Mouse (Mus musculus): Measurements from ENCODE around the gene Tcp10b. TPM values are rescaled to one million over a fixed set of nuclear protein-coding genes. Genes with fewer than 3 reads are reported as not detected.
"Not testable (repeated sequence)": the region's sequence is repeated elsewhere in the genome, so short reads cannot be mapped to it uniquely, and the experiment has no call there.

Tcp10b gene
- polyA plus RNA-seq (2012; rRNA removed) (0.33 and 0.74 TPM in 2 replicates), polyA plus RNA-seq (2014; fragmentation: Nextera tagmentation; extraction: Ambion mirVana) (0.14 TPM in 2 replicates)

DNA sequence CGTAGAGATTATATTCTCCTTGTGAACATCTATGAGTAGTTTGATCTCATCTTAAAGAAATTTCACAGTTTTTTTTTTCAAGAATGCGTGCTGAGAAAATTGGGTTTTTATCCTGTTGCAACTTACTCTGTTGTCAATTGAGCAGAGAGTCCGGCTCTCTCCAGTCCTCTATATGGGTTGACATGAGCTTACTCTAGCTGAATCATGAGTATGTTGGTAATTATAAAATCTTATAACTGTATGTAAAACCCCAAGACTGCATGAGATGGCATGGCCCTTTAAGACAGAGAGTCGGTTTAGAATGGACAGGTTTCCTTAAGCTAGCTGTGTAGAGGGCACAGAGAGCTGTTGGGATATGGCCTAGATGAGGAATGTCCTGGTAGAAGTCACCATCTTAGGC is at the start of gene Tcp10b:
Gene Tcp10b, plus strand, starts transcription at position 301 of the 400 bp plus-strand sequence.
- not testable (repeated sequence) for H3K27me3 ChIP-seq (ENCODE audit: control insufficient read depth, insufficient read depth, low read length); H3K36me3 ChIP-seq (ENCODE audit: control insufficient read depth, insufficient read depth, low read length); H3K4me1 ChIP-seq (ENCODE audit: control insufficient read depth, insufficient read depth, low read length); H3K9me3 ChIP-seq (ENCODE audit: control insufficient read depth, low read length); H3K9ac ChIP-seq (ENCODE audit: low read depth, low read length, severe bottlenecking); H3K4me2 ChIP-seq (replicated peaks; ENCODE audit: low read depth, low read length, severe bottlenecking); DNase-seq (ENCODE audit: low spot score); ATAC-seq (ENCODE audit: low FRiP score, low read depth); H3K27ac ChIP-seq (replicated peaks; ENCODE audit: low read depth, low read length); H3K4me3 ChIP-seq (replicated peaks; ENCODE audit: low read length)
- 94% methylated on average over 4 of the region's 4 CpGs for WGBS

DNA sequence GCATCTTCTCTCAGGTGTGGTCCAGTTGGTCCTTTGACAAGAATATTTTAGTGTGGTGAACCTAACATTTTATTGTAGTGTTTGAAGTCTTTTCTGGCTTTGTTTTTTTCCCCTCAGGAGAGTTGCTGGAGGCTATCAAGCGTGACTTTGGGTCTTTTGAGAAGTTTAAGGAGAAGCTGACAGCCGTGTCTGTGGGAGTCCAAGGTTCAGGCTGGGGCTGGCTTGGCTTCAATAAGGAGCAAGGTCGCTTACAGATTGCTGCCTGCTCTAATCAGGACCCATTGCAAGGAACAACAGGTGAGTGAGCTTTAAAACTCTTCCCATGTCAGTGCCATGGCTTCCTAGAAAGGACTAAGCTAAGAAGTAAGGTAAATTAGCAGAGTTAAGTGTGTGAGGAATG is 47.6 kb upstream of the Tcp10b start:
- DNase-seq (ENCODE audit: low spot score) (no peak), ATAC-seq (ENCODE audit: low FRiP score, low read depth) (no peak)
- Histone ChIP-seq H3K9ac (ENCODE audit: low read depth, low read length, severe bottlenecking) (no peak overlapping the region), H3K27me3 (ENCODE audit: control insufficient read depth, insufficient read depth, low read length) (no peaks in the 10 kb centered on the region), H3K36me3 (ENCODE audit: control insufficient read depth, insufficient read depth, low read length) (peaks cover 45% of the 10 kb centered on the region), H3K9me3 (ENCODE audit: control insufficient read depth, low read length) (no peaks in the 10 kb centered on the region), H3K4me1 (ENCODE audit: control insufficient read depth, insufficient read depth, low read length) (peaks cover 8% of the 10 kb centered on the region), H3K4me3 (replicated peaks; ENCODE audit: low read length) (no peak overlapping the region), H3K4me2 (replicated peaks; ENCODE audit: low read depth, low read length, severe bottlenecking) (no peak overlapping the region), H3K27ac (replicated peaks; ENCODE audit: low read depth, low read length) (no peak overlapping the region)
- no peak for TF ChIP-seq POLR2A (IDR thresholded peaks at IDR 0.05; ENCODE audit: borderline replicate concordance, extremely low read depth, insufficient read depth, insufficient read length)
- 82% methylated on average over 3 of the region's 3 CpGs for WGBS

DNA sequence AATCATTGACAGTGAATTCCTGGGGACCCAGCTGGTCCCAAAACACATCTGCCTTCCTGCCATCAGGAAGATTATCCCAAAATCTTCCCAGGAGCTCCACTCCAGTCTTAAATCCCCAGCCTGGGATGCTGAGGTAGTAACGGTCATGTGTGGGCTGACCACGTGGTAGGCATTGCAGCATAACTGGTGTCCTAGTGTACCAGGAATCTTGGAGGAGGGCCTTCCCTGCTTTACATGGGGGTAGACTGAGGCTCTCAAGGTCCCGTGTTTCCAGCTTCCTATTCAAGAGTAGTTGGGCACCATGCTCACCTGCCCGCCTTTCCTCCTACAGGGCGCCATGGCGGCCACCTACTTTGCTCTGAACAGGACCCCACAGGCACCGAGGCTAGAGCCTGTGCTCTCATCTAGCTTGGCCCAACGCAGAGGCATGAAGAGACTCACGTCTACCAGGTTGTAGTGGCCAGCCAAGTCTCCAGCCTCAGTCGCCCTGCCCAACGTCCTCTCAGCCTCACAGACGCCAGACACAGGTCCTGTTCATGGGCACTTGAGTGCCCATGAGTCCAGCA is 24.2 kb upstream of the Tcp10b start:
- H3K4me1 ChIP-seq (ENCODE audit: control insufficient read depth, insufficient read depth, low read length); DNase-seq (ENCODE audit: low spot score); H3K4me2 ChIP-seq (replicated peaks; ENCODE audit: low read depth, low read length, severe bottlenecking); H3K27me3 ChIP-seq (ENCODE audit: control insufficient read depth, insufficient read depth, low read length); H3K36me3 ChIP-seq (ENCODE audit: control insufficient read depth, insufficient read depth, low read length); H3K9ac ChIP-seq (ENCODE audit: low read depth, low read length, severe bottlenecking); H3K4me3 ChIP-seq (replicated peaks; ENCODE audit: low read length); ATAC-seq (ENCODE audit: low FRiP score, low read depth); H3K27ac ChIP-seq (replicated peaks; ENCODE audit: low read depth, low read length); H3K9me3 ChIP-seq (ENCODE audit: control insufficient read depth, low read length): not testable (repeated sequence)
- 89% methylated on average over 3 of the region's 12 CpGs for WGBS

DNA sequence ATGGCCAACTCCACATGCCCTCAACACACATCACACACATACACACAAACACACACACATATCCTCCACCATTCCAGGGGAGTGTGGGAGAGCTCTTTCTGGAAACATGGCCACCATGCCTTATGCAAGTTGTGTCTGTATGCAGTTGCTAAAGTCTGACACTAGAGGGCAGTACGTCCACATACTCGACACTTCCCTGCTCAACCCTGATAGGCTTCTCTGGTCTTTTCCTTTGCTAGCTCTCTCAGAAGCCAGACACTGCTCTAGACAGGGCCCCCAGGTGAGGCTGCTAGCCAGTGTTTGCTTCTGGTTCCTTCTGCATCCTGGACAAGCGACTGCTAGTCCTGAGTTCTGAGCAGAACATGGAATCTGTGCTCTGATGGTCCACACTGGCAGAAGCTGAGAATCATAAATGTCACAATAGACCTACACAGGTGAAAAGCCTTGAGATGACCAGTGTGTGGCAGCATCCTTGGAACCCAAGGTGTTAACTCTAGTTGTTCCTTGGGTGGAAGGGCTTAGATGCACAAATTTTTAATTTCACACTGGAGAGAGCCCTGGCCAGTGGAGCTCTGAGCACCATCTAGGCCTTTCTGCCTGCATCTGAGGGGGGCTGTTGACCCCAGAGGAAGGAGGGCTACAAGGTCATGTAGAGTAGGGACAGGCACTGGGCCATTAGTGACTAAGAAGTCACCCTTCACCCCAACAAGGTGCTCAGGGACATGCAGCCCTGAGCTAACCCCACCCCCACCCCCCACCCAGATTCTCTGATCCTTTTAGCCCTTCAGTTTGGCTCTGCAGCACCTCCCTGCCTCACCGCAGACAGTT is 16.8 kb upstream of the Tcp10b start:
- H3K27me3 ChIP-seq (ENCODE audit: control insufficient read depth, insufficient read depth, low read length); H3K9ac ChIP-seq (ENCODE audit: low read depth, low read length, severe bottlenecking); H3K4me1 ChIP-seq (ENCODE audit: control insufficient read depth, insufficient read depth, low read length); H3K9me3 ChIP-seq (ENCODE audit: control insufficient read depth, low read length); H3K27ac ChIP-seq (replicated peaks; ENCODE audit: low read depth, low read length); H3K4me2 ChIP-seq (replicated peaks; ENCODE audit: low read depth, low read length, severe bottlenecking); H3K36me3 ChIP-seq (ENCODE audit: control insufficient read depth, insufficient read depth, low read length); H3K4me3 ChIP-seq (replicated peaks; ENCODE audit: low read length): not testable (repeated sequence)
- ATAC-seq (ENCODE audit: low FRiP score, low read depth): peak; percentile 72
- peak; percentile 79 for DNase-seq (ENCODE audit: low spot score)
- WGBS: 2% methylated on average over 3 of the region's 4 CpGs

DNA sequence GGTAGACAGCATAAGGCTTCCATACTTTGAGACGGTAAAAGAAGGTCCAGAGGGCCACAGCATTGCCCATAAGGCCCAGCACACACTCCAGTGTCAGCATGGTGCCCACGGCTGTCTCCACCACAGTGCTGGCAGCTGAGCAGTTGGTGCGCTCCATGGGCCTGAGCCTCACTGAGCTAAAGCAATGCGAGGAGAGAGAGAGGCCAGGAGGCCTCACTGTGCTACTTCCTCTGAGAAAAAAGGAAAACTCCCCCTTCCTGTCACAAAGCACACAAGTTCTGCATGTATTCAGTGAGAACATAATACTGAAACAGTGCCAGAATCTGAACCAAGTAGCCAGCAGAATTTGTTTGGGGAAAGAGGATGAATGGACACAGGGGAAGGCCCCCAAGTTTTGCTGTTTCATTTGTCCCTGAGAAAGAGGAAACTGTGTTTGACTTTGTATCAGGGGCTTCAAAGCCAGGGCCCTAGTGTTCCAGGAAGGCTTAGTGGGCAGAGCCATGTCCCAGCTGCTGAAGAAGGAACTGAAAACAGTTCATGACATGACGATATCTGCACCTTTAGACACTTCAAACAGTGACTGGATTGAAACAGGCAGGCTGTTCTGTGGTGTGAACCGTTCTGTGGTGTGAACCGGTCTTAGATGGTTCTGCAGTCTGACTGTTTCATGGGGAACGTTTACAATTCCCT is 8.6 kb upstream of the Tcp10b start, which contains the start of gene Gpr31b:
Gene Gpr31b, minus strand, starts transcription at position 173 of the 690 bp plus-strand sequence.
- H3K36me3 ChIP-seq (ENCODE audit: control insufficient read depth, insufficient read depth, low read length); DNase-seq (ENCODE audit: low spot score); H3K27me3 ChIP-seq (ENCODE audit: control insufficient read depth, insufficient read depth, low read length); H3K9me3 ChIP-seq (ENCODE audit: control insufficient read depth, low read length); ATAC-seq (ENCODE audit: low FRiP score, low read depth); H3K4me3 ChIP-seq (replicated peaks; ENCODE audit: low read length); H3K27ac ChIP-seq (replicated peaks; ENCODE audit: low read depth, low read length); H3K4me2 ChIP-seq (replicated peaks; ENCODE audit: low read depth, low read length, severe bottlenecking); H3K4me1 ChIP-seq (ENCODE audit: control insufficient read depth, insufficient read depth, low read length); H3K9ac ChIP-seq (ENCODE audit: low read depth, low read length, severe bottlenecking): not testable (repeated sequence)
- 100% methylated on average over 1 of the region's 8 CpGs for WGBS

DNA sequence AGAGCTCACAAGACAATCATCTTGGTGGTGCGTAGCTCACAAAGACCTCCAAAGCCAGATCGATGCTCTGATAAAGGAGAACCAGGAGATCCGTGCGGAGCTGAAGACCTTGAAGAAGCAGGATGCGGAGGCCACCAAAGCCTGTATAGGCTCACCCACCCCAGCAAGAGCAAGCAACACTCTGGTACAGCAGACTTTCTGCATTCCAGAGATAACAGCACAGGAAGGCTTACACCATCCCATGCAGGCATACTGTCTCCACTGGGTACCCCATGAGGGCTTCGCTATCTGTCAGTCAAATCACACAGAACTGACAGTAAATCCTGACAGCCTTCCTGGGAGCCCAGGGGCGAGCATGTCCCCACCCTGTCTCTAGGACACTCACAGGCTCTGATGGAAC is 2.0 kb downstream of the Tcp10b start:
- not testable (repeated sequence) for H3K4me3 ChIP-seq (replicated peaks; ENCODE audit: low read length); H3K36me3 ChIP-seq (ENCODE audit: control insufficient read depth, insufficient read depth, low read length); H3K27me3 ChIP-seq (ENCODE audit: control insufficient read depth, insufficient read depth, low read length); H3K9ac ChIP-seq (ENCODE audit: low read depth, low read length, severe bottlenecking); DNase-seq (ENCODE audit: low spot score); H3K27ac ChIP-seq (replicated peaks; ENCODE audit: low read depth, low read length); H3K4me1 ChIP-seq (ENCODE audit: control insufficient read depth, insufficient read depth, low read length); ATAC-seq (ENCODE audit: low FRiP score, low read depth); H3K9me3 ChIP-seq (ENCODE audit: control insufficient read depth, low read length); H3K4me2 ChIP-seq (replicated peaks; ENCODE audit: low read depth, low read length, severe bottlenecking)
- 84% methylated on average over 2 of the region's 7 CpGs for WGBS

DNA sequence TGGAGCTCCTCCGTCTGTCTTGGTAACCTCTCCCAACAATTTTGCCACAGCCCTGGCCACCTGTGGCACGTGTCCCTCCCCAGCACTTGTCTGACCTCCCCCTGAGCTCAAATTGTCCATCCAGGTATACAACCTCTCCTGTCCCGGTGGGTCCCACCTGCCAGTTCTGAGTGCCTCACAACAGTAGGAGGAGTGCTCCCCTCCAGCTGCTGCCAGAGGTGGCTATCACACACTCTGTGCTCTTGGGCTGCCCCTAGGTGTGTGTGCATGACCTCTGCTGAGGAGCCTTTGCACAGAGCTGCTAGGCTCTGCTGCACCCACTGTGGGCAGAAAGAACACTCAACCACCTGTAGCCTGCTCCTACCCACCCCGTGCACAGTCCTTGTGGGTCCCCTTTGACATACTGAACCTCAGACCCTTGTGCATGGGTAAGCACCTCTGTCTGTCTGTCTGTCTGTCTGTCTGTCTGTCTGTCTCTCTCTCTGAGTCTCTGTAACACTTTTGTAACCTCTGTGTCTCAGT is 7.0 kb downstream of the Tcp10b start:
- not testable (repeated sequence) for H3K4me3 ChIP-seq (replicated peaks; ENCODE audit: low read length); ATAC-seq (ENCODE audit: low FRiP score, low read depth); H3K36me3 ChIP-seq (ENCODE audit: control insufficient read depth, insufficient read depth, low read length); H3K9me3 ChIP-seq (ENCODE audit: control insufficient read depth, low read length); DNase-seq (ENCODE audit: low spot score); H3K4me1 ChIP-seq (ENCODE audit: control insufficient read depth, insufficient read depth, low read length); H3K4me2 ChIP-seq (replicated peaks; ENCODE audit: low read depth, low read length, severe bottlenecking); H3K27ac ChIP-seq (replicated peaks; ENCODE audit: low read depth, low read length); H3K9ac ChIP-seq (ENCODE audit: low read depth, low read length, severe bottlenecking); H3K27me3 ChIP-seq (ENCODE audit: control insufficient read depth, insufficient read depth, low read length)
- 100% methylated on average over 1 of the region's 4 CpGs for WGBS

Data from limb, embryonic 14.5 days (tissue).